Mouse (Mus musculus) spleen, adult 12 weeks (tissue): Measurements from ENCODE around the gene A630023A22Rik.

Source experiments
- DNase-seq: peaks from one replicate; pipeline ENCODE4 v3.0.0; 2022; ENCODE audit warnings: low spot score

A630023A22Rik gene

DNA sequence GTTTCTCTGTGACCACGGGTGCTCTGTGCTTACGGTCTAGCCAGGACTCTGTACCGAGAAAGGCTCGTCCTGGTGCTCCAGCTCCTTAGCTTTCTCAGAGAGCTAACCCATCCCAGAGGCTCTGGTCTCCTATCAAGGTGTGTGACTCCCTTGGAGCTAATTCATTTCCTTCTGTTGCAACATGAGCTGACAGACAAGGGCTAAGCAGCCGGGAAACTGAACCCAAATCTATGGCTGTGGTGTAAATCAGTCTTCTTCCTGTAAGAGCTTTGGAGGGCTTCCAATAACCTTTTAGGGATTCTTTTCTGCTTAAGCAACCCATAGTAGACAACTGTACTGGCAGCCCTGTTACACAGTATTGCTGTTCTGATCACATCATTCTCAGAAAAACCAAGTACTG lies at the start of gene A630023A22Rik:
A630023A22Rik (minus strand) TSS at position 154 of the 400 bp plus-strand sequence.
- no peak for DNase-seq

GRCm38 (mm10) chr14:34152342-34152741 lies 49.8 kb upstream of the A630023A22Rik start, which contains the start of gene Npy4r:
Npy4r (minus strand) TSS chr14:34152489.
- no peak for DNase-seq

- DNase-seq = no peak
Measured at GRCm38 (mm10) chr14:34142915-34143314, 40.4 kb upstream of the A630023A22Rik start.

DNA sequence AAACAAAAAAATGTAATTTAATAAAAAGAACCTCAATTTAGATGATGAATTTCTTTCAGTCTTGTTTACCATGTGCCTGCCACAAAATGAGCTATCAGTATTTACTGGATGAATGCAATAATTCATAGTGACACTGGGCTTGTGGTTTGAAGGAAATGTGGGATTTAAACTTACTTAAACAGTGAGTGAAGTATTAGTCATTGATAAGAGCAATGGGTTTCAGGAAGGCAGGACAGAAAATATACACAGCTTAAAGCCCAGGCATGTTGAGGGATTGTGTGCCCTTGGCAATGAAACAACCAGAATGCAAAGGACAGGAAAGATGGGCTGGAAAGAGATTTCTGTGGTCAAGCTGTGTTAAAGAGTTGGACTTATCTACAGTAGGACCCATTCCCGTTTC lies 39.8 kb upstream of the A630023A22Rik start:
- no peak for DNase-seq

GRCm38 (mm10) chr14:34139671-34140664 lies 37.4 kb upstream of the A630023A22Rik start:
- no peak for DNase-seq

DNA sequence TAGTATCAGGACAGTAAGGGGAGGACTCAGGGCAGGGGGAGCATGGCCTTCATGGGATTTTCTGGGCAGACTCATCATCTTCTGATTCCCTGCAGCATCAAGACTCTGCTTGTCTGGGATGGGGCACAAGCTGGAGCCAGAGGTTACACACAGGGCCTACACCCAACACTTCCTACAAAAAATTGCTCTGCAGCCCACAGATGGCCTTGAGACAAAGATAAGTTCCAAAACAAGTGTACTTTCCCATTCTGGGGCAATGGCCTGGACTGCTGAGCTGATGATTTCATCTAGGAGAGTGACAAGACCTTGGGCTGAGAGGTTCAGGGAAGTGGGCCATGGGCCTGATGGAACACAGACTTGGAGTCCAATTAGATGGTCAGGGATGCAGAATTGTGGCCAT lies 32.8 kb upstream of the A630023A22Rik start:
- DNase-seq = no peak

DNA sequence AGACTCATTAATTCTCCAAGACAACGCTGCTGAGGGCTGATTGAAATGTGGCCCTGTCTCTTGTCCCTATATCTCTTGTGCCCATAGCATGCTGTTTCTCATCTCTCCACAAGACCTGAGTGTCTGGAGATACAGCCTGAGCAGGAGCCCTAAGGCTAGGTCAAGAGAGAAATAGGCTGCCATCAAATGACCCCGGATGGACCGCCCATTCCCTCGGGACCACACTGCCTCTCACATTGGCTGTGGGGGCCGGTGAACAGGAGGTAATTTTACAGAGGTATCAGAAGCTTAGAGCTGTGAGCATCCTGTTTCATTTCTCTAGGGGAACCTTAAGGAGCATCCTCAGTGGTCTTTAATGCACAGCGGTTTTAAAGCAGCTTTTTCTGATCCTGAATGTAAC lies 28.7 kb upstream of the A630023A22Rik start:
- no peak for DNase-seq

DNA sequence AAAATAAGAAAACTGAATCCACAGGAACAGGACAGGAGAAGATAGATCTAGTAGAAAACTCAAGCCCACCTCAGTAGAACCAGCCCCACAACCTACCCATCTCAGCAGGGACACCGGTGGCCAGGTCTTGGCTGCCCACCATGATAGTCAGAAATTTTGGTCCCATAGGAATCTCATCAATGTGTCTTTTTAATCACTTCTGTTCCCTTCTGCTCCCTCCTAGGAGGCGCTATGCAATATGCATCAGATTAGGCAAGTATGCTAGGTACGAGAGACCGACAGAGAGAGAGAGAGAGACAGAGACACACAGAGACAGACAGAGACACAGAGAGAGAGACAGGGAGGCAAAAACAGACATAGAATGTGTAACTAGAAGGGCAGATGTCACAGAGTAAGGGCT lies 19.1 kb upstream of the A630023A22Rik start:
- DNase-seq = no peak

GRCm38 (mm10) chr14:34120923-34121351 lies 18.4 kb upstream of the A630023A22Rik start:
- DNase-seq = no peak

GRCm38 (mm10) chr14:34120016-34120910 lies 17.7 kb upstream of the A630023A22Rik start:
- no peak for DNase-seq

DNA sequence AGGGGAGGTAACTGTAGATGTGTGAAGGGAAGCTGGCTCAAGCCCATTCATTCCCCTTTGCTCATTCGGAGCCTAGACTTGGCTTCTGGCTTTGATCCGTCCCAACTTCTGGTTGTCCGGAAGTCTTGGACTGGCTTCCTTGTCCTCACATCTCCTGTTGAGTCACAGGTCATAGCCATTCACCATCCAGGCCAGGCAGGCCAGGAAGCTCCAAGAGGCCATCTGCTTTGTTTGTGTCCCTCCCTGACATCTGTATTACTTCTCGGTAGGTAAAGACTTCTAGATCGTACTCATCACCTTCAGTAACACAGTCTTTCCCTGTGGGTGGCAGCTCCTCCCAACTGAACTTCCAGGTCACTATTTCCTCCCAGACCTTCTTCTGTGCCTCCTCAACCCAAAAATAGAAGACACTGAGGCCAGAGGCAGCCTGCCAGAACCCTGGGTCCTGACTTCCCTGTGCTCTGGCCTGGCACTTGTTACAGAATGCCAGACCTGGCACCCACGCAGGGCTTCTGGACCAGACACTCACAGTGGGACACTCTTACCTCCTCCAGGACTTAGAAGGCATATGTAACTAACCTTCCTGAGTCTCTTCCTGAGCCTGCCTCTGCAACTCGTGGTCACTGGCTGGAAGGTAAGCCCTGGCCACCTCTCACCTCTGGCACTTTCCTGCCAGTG lies 16.6 kb upstream of the A630023A22Rik start:
- DNase-seq = no peak

- DNase-seq = no peak
Measured at GRCm38 (mm10) chr14:34114311-34114710, 11.8 kb upstream of the A630023A22Rik start.

DNA sequence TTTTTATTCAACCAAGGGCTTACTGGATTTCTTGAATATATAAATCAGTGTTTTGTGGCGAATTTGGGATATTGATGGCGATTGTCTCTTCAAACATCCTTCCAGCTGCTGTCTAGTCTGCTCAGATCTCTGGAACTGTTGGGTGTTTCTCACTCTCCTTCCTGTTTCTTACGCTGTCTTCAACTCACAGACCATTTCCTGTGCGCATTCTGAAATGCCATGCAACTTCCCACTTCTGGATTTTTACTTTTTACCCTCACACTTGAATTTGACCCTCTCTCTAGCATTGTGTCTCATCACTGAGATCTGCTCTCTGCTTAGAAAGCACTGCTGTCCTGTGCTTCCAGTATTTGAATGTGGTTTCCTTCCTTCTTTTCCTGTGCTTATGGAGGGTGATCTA lies 5.0 kb upstream of the A630023A22Rik start:
- no peak for DNase-seq

- no peak for DNase-seq
Measured at GRCm38 (mm10) chr14:34106389-34107062, 4.0 kb upstream of the A630023A22Rik start.

DNA sequence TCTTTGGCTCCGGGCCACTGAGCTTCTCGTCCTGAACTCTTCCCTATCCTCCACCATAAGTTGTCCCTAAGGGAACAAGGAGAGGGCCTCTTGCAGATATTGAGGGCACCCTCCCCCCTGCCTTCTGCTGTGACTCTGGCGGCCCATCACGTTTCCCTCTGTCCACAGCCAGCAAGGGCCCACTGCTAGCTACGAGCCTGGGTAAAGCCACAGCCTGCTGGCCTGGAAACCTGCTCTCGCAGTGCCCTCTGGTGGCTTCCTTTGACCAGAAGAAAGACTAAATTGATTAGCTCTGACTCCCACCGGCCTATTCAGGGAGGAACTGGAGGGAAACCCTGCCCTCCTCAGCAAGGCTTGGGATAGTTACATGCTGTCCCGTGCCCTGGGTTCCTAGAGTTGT lies 2.3 kb upstream of the A630023A22Rik start:
- no peak for DNase-seq

GRCm38 (mm10) chr14:34103855-34104254 lies 1.3 kb upstream of the A630023A22Rik start:
- no peak for DNase-seq

GRCm38 (mm10) chr14:34096161-34096560 lies 6.4 kb downstream of the A630023A22Rik start:
- DNase-seq = no peak

- no peak for DNase-seq
Measured at GRCm38 (mm10) chr14:34092856-34093255, 9.7 kb downstream of the A630023A22Rik start.

GRCm38 (mm10) chr14:34091475-34091874 lies 11.1 kb downstream of the A630023A22Rik start:
- DNase-seq = no peak

DNA sequence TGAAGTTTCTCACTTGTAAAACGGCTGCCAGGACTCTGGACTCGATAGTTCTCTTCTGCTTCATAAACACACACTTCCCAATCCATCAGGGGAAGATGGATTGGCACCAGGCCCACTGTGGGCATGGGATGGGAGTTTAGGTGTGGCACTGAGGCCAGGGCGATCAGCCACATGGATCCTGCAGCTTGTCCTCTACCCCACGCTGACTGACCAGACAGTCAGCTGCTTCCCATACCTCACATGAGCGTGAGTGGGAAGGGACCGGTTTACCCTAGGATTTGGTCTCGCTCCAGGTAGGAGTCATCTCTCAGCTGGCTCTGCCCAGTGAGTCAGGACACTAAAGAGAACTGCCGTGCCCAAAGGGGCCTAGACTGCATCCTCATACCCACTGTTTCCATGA lies 12.8 kb downstream of the A630023A22Rik start:
- no peak for DNase-seq

DNA sequence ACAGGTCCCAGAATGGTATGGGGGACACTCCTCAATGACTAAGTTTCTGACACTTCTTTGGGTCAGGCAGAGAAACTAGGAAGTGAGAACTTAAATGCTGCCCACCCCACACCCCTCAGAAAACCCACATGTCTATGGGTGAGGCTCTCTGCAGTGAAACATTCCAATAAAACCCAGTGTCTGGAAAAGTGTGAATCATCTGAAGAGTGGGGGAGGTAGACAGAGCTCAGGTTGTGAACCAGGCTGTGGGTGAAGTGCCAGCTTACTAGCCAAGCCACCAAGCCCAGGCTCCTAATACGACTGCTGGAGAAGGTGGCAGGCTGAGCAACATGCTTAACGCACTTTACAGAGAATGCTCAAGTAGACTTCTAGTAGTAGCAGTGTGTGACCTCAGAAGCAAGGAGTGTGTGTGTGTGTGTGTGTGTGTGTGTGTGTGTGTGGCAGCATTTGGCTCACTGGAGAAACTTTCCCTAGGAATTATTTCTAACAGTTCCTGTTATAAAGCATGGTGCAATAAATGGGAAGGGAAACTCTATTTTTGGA lies 14.6 kb downstream of the A630023A22Rik start:
- DNase-seq = no peak
